Mouse (Mus musculus) gastrocnemius, adult 2 months (tissue): ENCODE measurements around the gene Por. TPM values are rescaled to one million over a fixed set of nuclear protein-coding genes. Genes with fewer than 3 reads are reported as not detected.

Experiments used
- DNase-seq: peaks from one replicate; pipeline ENCODE4 v3.0.0; 2022
- H3K27ac ChIP-seq: fragments of 200-600 bp; 2 replicates; pipeline ENCODE4 v1.8.1; 2022; ENCODE audit warnings: mild to moderate bottlenecking
- H3K4me3 ChIP-seq: fragments of 200-600 bp; 2 replicates; pipeline ENCODE4 v1.8.1; 2022; ENCODE audit warnings: mild to moderate bottlenecking, moderate library complexity
- CTCF ChIP-seq: fragments of 200-600 bp; IDR thresholded peaks from 2 replicates; pipeline ENCODE4 v1.8.1; 2022; ENCODE audit warnings: antibody characterized with exemption, mild to moderate bottlenecking, moderate library complexity
- intact Hi-C: fragments of 180-260 bp; cut with DNase I; formaldehyde crosslinking; loops from one replicate; pipeline ENCODE4 v1.15.1; 2025
- total RNA-seq, 2 experiments: library from RNA; stranded (reverse); gene quantifications; 2 replicates each; pipeline ENCODE4 v1.2.3; 2021

The Por gene
- total RNA-seq, 2 experiments from 2014 or later = 31.4 to 32.7 TPM

GRCm38 (mm10) chr5:135711582-135712355 is 41.9 kb downstream of the Por start:
- DNase-seq = no peak
- no peak overlapping the region for H3K4me3 ChIP-seq
- intact Hi-C loops = no loop called here
- TF ChIP-seq CTCF = no peak
- H3K27ac ChIP-seq = peak overlapping the region; percentile 81

GRCm38 (mm10) chr5:135712803-135713202 is 43.0 kb downstream of the Por start:
- intact Hi-C loops = no loop called here
- Histone ChIP-seq H3K4me3 (no peak overlapping the region), H3K27ac (peak overlapping the region; percentile 71; the same call in 1 of the 2 replicates)
- DNase-seq = no peak
- TF ChIP-seq CTCF = no peak

- TF ChIP-seq CTCF = no peak
- peak overlapping the region; percentile 71 for H3K27ac ChIP-seq
- DNase-seq = peak; percentile 74
- no peak overlapping the region for H3K4me3 ChIP-seq
- intact Hi-C loops = no loop called here
Observed at GRCm38 (mm10) chr5:135713441-135714218, 43.8 kb downstream of the Por start.

DNA sequence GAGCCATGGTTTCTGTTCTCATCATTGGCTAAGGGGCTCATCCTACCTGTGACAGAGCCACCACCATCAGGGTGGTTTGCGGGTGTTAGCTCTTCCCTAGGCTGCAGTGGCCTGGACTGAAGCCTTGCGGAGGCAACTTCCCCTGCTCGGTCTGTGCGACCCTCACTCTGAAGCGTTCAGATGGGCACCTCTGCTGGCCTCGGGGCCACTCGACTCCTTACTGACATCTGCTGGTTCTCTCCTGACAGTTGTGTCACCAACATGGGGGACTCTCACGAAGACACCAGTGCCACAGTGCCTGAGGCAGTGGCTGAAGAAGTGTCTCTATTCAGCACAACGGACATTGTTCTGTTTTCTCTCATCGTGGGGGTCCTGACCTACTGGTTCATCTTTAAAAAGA is 45.8 kb downstream of the Por start:
- TF ChIP-seq CTCF = peak; percentile 61
- intact Hi-C loops = no loop called here

GRCm38 (mm10) chr5:135719586-135720120 is 49.8 kb downstream of the Por start:
- intact Hi-C loops = no loop called here
- DNase-seq = no peak
- Histone ChIP-seq H3K4me3 (no peak overlapping the region), H3K27ac (0 out of 2 replicates have a peak overlapping the region, but pooled peaks have one; percentile 24)
- TF ChIP-seq CTCF = no peak

More for the DNA sequence above, 45.8 kb downstream of the Por start:
- Histone ChIP-seq H3K27ac (no peak overlapping the region), H3K4me3 (no peak overlapping the region)
- DNase-seq = no peak

GRCm38 (mm10) chr5:135720121-135720520 is 50.3 kb downstream of the Por start:
- 0 out of 2 replicates have a peak overlapping the region, but pooled peaks have one; percentile 24 for H3K27ac ChIP-seq
- no peak overlapping the region for H3K4me3 ChIP-seq
- DNase-seq = no peak
- TF ChIP-seq CTCF = no peak
- intact Hi-C loops = no loop called here

- no peak for DNase-seq
- Histone ChIP-seq H3K4me3 (no peak overlapping the region), H3K27ac (no peak overlapping the region; the same call in 1 of the 2 replicates)
- no peak for TF ChIP-seq CTCF
- intact Hi-C loops = no loop called here
Observed at GRCm38 (mm10) chr5:135721076-135721475, 51.2 kb downstream of the Por start.

GRCm38 (mm10) chr5:135722121-135722520 is 52.3 kb downstream of the Por start:
- no peak for TF ChIP-seq CTCF
- Histone ChIP-seq H3K27ac (peak overlapping the region; percentile 59), H3K4me3 (peak overlapping the region; percentile 46)
- peak; percentile 82 for DNase-seq
- intact Hi-C loops = no loop called here

DNA sequence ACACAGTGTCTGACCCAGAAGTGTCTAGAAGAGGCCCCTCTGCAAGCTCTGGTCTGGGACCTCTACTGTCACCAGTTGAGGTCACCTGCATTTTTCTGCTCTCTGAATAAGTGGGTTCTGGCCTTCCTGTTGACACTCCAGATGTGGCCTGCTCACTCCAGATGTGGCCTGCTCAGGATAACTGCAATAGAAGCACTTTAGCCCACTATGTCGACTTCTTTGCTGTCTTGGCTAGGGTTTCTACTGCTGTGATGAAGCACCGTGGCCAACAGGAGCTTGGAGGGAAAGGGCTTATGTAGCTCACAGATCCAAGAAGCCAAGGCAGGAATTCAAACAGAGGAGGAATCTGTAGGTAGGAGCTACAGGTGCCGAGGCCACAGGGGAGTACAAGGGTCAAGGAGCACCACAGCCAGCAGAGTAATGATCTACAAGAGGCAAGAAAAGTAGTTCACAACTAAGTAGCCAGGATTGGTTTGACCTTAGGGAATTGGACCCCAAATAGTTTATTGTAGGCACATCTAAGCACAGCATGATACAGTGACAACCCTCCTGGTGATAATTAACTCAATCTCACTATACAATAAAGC is 53.4 kb downstream of the Por start:
- Histone ChIP-seq H3K27ac (0 out of 2 replicates have a peak overlapping the region, but pooled peaks have one; percentile 7), H3K4me3 (no peak overlapping the region)
- no peak for DNase-seq
- no peak for TF ChIP-seq CTCF
- intact Hi-C loops = no loop called here

DNA sequence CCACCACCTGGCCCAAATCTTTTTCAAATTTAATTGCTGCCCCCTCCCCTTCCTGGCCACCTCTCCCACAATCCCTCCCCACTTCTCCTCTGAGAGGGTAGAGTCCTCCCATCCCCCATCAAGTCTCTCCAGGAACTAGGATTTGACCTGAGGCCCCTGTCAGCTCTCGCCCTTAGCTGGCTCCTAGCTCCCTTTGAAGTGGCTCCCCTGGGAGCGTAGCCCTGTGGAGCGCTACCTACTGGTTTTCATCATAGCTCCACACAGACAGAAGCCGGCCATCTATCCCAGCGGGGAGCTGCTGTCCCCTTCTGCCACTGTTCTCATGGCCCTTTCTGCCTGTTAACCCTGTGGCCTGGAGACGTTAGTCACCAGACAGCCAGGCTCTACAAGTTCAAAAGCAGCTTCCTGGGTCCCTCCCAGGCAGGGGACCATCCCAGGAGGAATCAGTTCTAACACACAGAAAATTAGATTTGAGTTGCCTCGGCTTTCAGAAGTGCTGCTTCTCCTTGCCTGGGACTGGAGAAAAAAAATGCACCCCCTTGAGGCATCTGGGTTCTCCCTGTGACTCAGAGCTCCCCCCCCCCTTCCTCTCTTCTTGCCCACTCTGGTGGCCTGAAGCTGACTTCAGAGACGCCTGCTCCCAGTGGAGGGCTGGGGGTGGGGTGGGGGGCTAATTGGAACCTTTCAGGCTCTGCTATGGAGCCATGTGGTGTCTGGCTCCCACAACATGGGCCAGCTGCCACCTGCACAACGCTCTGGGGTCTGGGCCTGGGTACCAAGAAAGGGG is 54.9 kb downstream of the Por start:
- peak; percentile 4; the same call in 1 of the 2 replicates for TF ChIP-seq CTCF
- H3K4me3 ChIP-seq = no peak overlapping the region
- peak overlapping the region; percentile 55 for H3K27ac ChIP-seq
- no peak for DNase-seq
- intact Hi-C loops = loop anchor here (5.0 kb wide), 1 partner anchor 32 kb away; no protein-coding TSS in a partner anchor

DNA sequence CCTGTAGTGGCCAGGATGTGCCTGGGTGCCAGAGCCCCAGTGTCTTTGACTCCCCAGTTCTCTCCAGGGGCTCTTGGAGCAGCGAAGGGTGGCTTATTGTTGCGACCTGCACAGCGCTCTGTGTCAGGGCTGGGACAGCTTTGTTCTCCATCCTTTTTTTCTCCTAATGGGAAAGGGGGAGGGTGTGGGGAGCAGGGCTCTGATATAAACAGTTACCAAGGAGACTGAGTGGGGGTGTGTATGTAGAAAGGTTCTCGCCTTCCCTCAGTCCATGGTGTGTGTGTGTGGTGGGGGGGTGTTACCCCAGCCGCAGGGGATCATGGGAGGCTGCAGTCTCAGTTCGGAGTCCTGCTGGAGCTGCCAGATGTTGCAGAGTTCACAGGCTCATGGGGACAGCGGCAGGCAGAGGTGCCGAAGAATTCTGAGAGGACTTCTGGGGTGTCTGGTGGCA is 55.6 kb downstream of the Por start:
- H3K27ac ChIP-seq = peak overlapping the region; percentile 68
- peak; percentile 59 for DNase-seq
- intact Hi-C loops = loop anchor here (5.0 kb wide), 1 partner anchor 33 kb away; no protein-coding TSS in a partner anchor
- H3K4me3 ChIP-seq = peak overlapping the region; percentile 42
- TF ChIP-seq CTCF = no peak
